Mouse (Mus musculus) forebrain, embryonic 11.5 days (tissue): ENCODE data around the gene Sptbn4. TPM values are rescaled to one million over a fixed set of nuclear protein-coding genes. Genes with fewer than 3 reads are reported as not detected.

ENCODE experiments used
- ATAC-seq: fragments of 200-750 bp; cut with Nextera tagmentation; replicated peaks from 2 replicates; pipeline ENCODE4 v1.8.0; 2017; ENCODE audit warnings: moderate TSS enrichment; ENCODE audit not compliant: low FRiP score
- DNase-seq: peaks from one replicate; pipeline ENCODE4 v3.0.0-alpha.2; 2017; ENCODE audit warnings: low spot score
- H3K27ac ChIP-seq: fragments of 300-500 bp; sonication (generic); 2 replicates; pipeline ENCODE4 v1.5.1; 2014; ENCODE audit warnings: low read depth, low read length
- H3K27me3 ChIP-seq: fragments of 300-500 bp; sonication (generic); 2 replicates; pipeline ENCODE4 v1.6.1; 2014; ENCODE audit warnings: mild to moderate bottlenecking, low read length, mixed read lengths; ENCODE audit not compliant: control insufficient read depth, insufficient read depth
- H3K36me3 ChIP-seq: fragments of 300-500 bp; sonication (generic); 2 replicates; pipeline ENCODE4 v1.6.1; 2014; ENCODE audit warnings: mild to moderate bottlenecking, low read length, moderate library complexity, mixed read lengths; ENCODE audit not compliant: control insufficient read depth, insufficient read depth
- H3K4me1 ChIP-seq: fragments of 300-500 bp; sonication (generic); replicated peaks from 2 replicates; pipeline ENCODE4 v1.6.1; 2014; ENCODE audit warnings: low read length, mixed read lengths; ENCODE audit not compliant: control insufficient read depth, insufficient read depth
- H3K4me2 ChIP-seq: fragments of 300-500 bp; sonication (generic); 2 replicates; pipeline ENCODE4 v1.6.1; 2014; ENCODE audit warnings: low read depth, mild to moderate bottlenecking, low read length, moderate library complexity, mixed read lengths; ENCODE audit not compliant: severe bottlenecking
- H3K4me3 ChIP-seq: fragments of 300-500 bp; sonication (generic); 2 replicates; pipeline ENCODE4 v1.5.1; 2014; ENCODE audit warnings: low read depth, low read length
- H3K9ac ChIP-seq: fragments of 300-500 bp; sonication (generic); 2 replicates; pipeline ENCODE4 v1.6.1; 2014; ENCODE audit warnings: low read length
- H3K9me3 ChIP-seq: fragments of 300-500 bp; sonication (generic); 2 replicates; pipeline ENCODE4 v1.6.1; 2016; ENCODE audit warnings: low read length, mixed read lengths; ENCODE audit not compliant: control insufficient read depth
- WGBS: fragments of 180-500 bp; shearing (Covaris S2); extraction: QIAGEN DNeasy Blood & Tissue Kit; methylation state at CpG from one replicate; pipeline ENCODE4 v1.1.7; 2014; 5-methylcytosine and 5-hydroxymethylcytosine counted together
- polyA plus RNA-seq: library from polyadenylated mRNA; unstranded; fragments of >200 nt; fragmentation: Nextera tagmentation; extraction: Ambion mirVana; gene quantifications from 2 replicates; pipeline ENCODE4 v1.2.1, GENCODE M21; 2014

Sptbn4 gene
- polyA plus RNA-seq, 1 experiment from 2014 or later = 0.19 TPM

GRCm38 (mm10) chr7:27467648-27468047 lies 20.2 kb upstream of the Sptbn4 start:
- H3K9me3 ChIP-seq = no peaks in the 10 kb centered on the region
- H3K4me2 ChIP-seq = no peak overlapping the region
- 46% methylated on average over 4 of the region's 4 CpGs for WGBS
- no peak overlapping the region for H3K9ac ChIP-seq
- no peaks in the 10 kb centered on the region for H3K4me1 ChIP-seq
- H3K36me3 ChIP-seq = no peaks in the 10 kb centered on the region
- H3K27ac ChIP-seq = no peak overlapping the region
- H3K4me3 ChIP-seq = no peak overlapping the region
- DNase-seq (no peak), ATAC-seq (no peak)
- H3K27me3 ChIP-seq = no peaks in the 10 kb centered on the region

GRCm38 (mm10) chr7:27460477-27460876 lies 13.0 kb upstream of the Sptbn4 start:
- no peaks in the 10 kb centered on the region for H3K36me3 ChIP-seq
- no peak overlapping the region for H3K27ac ChIP-seq
- H3K4me3 ChIP-seq = no peak overlapping the region
- ATAC-seq = no peak
- no peak for DNase-seq
- no peak overlapping the region for H3K9ac ChIP-seq
- H3K9me3 ChIP-seq = no peaks in the 10 kb centered on the region
- H3K4me2 ChIP-seq = no peak overlapping the region
- WGBS = 88% methylated on average over 6 of the region's 6 CpGs
- no peaks in the 10 kb centered on the region for H3K27me3 ChIP-seq
- no peaks in the 10 kb centered on the region for H3K4me1 ChIP-seq

- Histone ChIP-seq H3K27ac (no peak overlapping the region), H3K4me2 (no peak overlapping the region), H3K4me3 (no peak overlapping the region), H3K9ac (no peak overlapping the region), H3K36me3 (no peaks in the 10 kb centered on the region), H3K4me1 (no peaks in the 10 kb centered on the region), H3K27me3 (no peaks in the 10 kb centered on the region), H3K9me3 (no peaks in the 10 kb centered on the region)
- ATAC-seq (no peak), DNase-seq (no peak)
- 96% methylated on average over 5 of the region's 5 CpGs for WGBS
These were observed 12.2 kb upstream of the Sptbn4 start for GRCm38 (mm10) chr7:27459640-27460039.

GRCm38 (mm10) chr7:27458614-27459013 lies 11.1 kb upstream of the Sptbn4 start:
- no peak overlapping the region for H3K4me2 ChIP-seq
- WGBS = 81% methylated on average over 4 of the region's 4 CpGs
- no peak overlapping the region for H3K9ac ChIP-seq
- H3K27ac ChIP-seq = no peak overlapping the region
- no peaks in the 10 kb centered on the region for H3K9me3 ChIP-seq
- no peaks in the 10 kb centered on the region for H3K4me1 ChIP-seq
- no peaks in the 10 kb centered on the region for H3K36me3 ChIP-seq
- ATAC-seq = no peak
- no peaks in the 10 kb centered on the region for H3K27me3 ChIP-seq
- no peak overlapping the region for H3K4me3 ChIP-seq
- no peak for DNase-seq

GRCm38 (mm10) chr7:27455273-27455672 lies 7.8 kb upstream of the Sptbn4 start:
- WGBS = 90% methylated on average over 3 of the region's 3 CpGs
- no peaks in the 10 kb centered on the region for H3K9me3 ChIP-seq
- no peaks in the 10 kb centered on the region for H3K4me1 ChIP-seq
- H3K9ac ChIP-seq = no peak overlapping the region
- H3K4me3 ChIP-seq = no peak overlapping the region
- ATAC-seq = no peak
- no peaks in the 10 kb centered on the region for H3K36me3 ChIP-seq
- H3K4me2 ChIP-seq = no peak overlapping the region
- no peak for DNase-seq
- H3K27ac ChIP-seq = no peak overlapping the region
- H3K27me3 ChIP-seq = no peaks in the 10 kb centered on the region

GRCm38 (mm10) chr7:27454461-27455121 lies 7.1 kb upstream of the Sptbn4 start:
- Histone ChIP-seq H3K9ac (no peak overlapping the region), H3K4me1 (no peaks in the 10 kb centered on the region), H3K4me2 (no peak overlapping the region), H3K27ac (no peak overlapping the region), H3K27me3 (no peaks in the 10 kb centered on the region), H3K4me3 (no peak overlapping the region), H3K36me3 (no peaks in the 10 kb centered on the region), H3K9me3 (no peaks in the 10 kb centered on the region)
- WGBS = 85% methylated on average over 10 of the region's 10 CpGs
- no peak for DNase-seq
- no peak for ATAC-seq

GRCm38 (mm10) chr7:27452206-27452770 lies 4.8 kb upstream of the Sptbn4 start:
- Histone ChIP-seq H3K4me1 (peaks cover 4% of the 10 kb centered on the region; the same call in 1 of the 2 replicates), H3K36me3 (no peaks in the 10 kb centered on the region), H3K27ac (no peak overlapping the region), H3K9me3 (no peaks in the 10 kb centered on the region), H3K4me2 (no peak overlapping the region), H3K9ac (no peak overlapping the region), H3K4me3 (no peak overlapping the region), H3K27me3 (peaks cover 6% of the 10 kb centered on the region; the same call in 1 of the 2 replicates)
- 55% methylated on average over 13 of the region's 13 CpGs for WGBS
- ATAC-seq (no peak), DNase-seq (no peak)

GRCm38 (mm10) chr7:27451359-27451758 lies 3.9 kb upstream of the Sptbn4 start:
- H3K9ac ChIP-seq = no peak overlapping the region
- H3K4me1 ChIP-seq = peaks cover 9% of the 10 kb centered on the region; the same call in 1 of the 2 replicates
- H3K4me2 ChIP-seq = no peak overlapping the region
- H3K36me3 ChIP-seq = no peaks in the 10 kb centered on the region
- no peak overlapping the region for H3K4me3 ChIP-seq
- peaks cover 12% of the 10 kb centered on the region for H3K27me3 ChIP-seq
- no peak overlapping the region for H3K27ac ChIP-seq
- ATAC-seq (no peak), DNase-seq (no peak)
- no peaks in the 10 kb centered on the region for H3K9me3 ChIP-seq
- 95% methylated on average over 2 of the region's 2 CpGs for WGBS
